Mouse (Mus musculus) C3H10T1/2 (cell line): ENCODE data around the gene 1700024G13Rik. TPM values are rescaled to one million over a fixed set of nuclear protein-coding genes. Genes with fewer than 3 reads are reported as not detected.

Experiments used
- polyA plus RNA-seq, 2 experiments: library from polyadenylated mRNA; unstranded; fragments of >200 nt; fragmentation: generic; extraction: Trizol; gene quantifications; one replicate each; pipeline ENCODE4 v1.2.1; 2012; ENCODE audit warnings: missing spikeins in 2 of 2

1700024G13Rik gene
- polyA plus RNA-seq: not detected

DNA sequence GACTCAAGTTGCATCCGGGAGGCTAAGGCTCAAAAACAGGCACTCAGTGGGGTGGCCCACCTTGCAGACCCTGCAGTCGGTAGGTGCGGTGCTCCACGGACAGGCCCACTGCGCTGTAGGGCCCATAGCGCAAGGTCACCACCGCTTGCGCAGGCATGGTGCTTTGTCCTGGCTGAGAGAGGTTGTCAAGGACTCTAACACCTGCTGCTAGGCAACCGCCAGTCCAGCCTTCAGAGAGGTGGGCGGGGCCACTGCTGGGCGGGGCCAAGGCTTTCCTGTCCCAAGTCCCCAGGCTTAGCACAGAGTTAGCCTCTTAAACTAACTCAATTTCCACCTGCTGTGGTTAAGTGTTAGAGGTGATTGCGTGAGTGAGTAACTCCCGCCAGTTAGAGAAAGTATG is at the start of gene 1700024G13Rik:
Gene 1700024G13Rik (minus strand): TSS at position 196 of the 400 bp plus-strand sequence.

Other genes with a start within 250 kb of the 1700024G13Rik start
- gene Msmb, start 246.4 kb downstream of the 1700024G13Rik start, polyA plus RNA-seq: not detected
- gene Ncoa4, start 228.5 kb downstream of the 1700024G13Rik start, polyA plus RNA-seq: 10 to 100 TPM in 1 of 2 experiments, 1 to 10 TPM in 1; 1.3 to 13.6 TPM
- gene Timm23, start 186.5 kb downstream of the 1700024G13Rik start, polyA plus RNA-seq: 10 to 100 TPM; 84.1 to 95.4 TPM
- gene Parg, start 186.4 kb downstream of the 1700024G13Rik start, polyA plus RNA-seq: 1 to 10 TPM in 1 of 2 experiments, under 1 TPM in 1; 0.34 to 6.4 TPM
- 1 to 10 TPM in 1 of 2 experiments, under 1 TPM in 1; 0.87 to 2.1 TPM for gene Ogdhl, start 66.4 kb downstream of the 1700024G13Rik start, polyA plus RNA-seq
- not detected for gene Slc18a3, start 76.5 kb upstream of the 1700024G13Rik start, polyA plus RNA-seq
- not detected for gene Chat, start 77.6 kb upstream of the 1700024G13Rik start, polyA plus RNA-seq
- gene Ercc6, start 125.1 kb upstream of the 1700024G13Rik start, polyA plus RNA-seq: 1 to 10 TPM in 1 of 2 experiments, under 1 TPM in 1; 0.06 to 1.1 TPM
- gene Prrxl1, start 211.0 kb upstream of the 1700024G13Rik start, polyA plus RNA-seq: not detected